Mouse (Mus musculus): ENCODE results near the gene Tcf20. TPM values are rescaled to one million over a fixed set of nuclear protein-coding genes. Genes with fewer than 3 reads are reported as not detected.

The Tcf20 gene
- polyA plus RNA-seq, 1 experiment from 2014 or later: 4.0 TPM

GRCm38 (mm10) chr15:82810556-82810955 lies 177.1 kb downstream of the Tcf20 start:
- H3K36me3 ChIP-seq (ENCODE audit: control insufficient read depth, insufficient read depth): peaks cover 11% of the 10 kb centered on the region; the same call in 1 of the 2 replicates
- H3K27ac ChIP-seq (ENCODE audit: low read length): no peak overlapping the region
- no peak overlapping the region for H3K4me2 ChIP-seq (ENCODE audit: low read depth, low read length)
- H3K27me3 ChIP-seq (ENCODE audit: control insufficient read depth, insufficient read depth, low read length): no peaks in the 10 kb centered on the region
- no peak for ATAC-seq (replicated peaks; ENCODE audit: extremely low read depth, insufficient read depth, low FRiP score)
- H3K9me3 ChIP-seq (replicated peaks; ENCODE audit: control insufficient read depth, low read length): no peaks in the 10 kb centered on the region
- H3K9ac ChIP-seq (ENCODE audit: low read length): no peak overlapping the region
- 63% methylated on average over 1 of the region's 1 CpGs for WGBS
- no peaks in the 10 kb centered on the region for H3K4me1 ChIP-seq (ENCODE audit: control insufficient read depth, insufficient read depth, low read length)
- H3K4me3 ChIP-seq (ENCODE audit: low read length): no peak overlapping the region

GRCm38 (mm10) chr15:82809511-82809910 lies 178.2 kb downstream of the Tcf20 start:
- ATAC-seq (replicated peaks; ENCODE audit: extremely low read depth, insufficient read depth, low FRiP score): no peak
- Histone ChIP-seq H3K27ac (ENCODE audit: low read length) (no peak overlapping the region), H3K4me2 (ENCODE audit: low read depth, low read length) (no peak overlapping the region), H3K4me3 (ENCODE audit: low read length) (no peak overlapping the region), H3K9me3 (replicated peaks; ENCODE audit: control insufficient read depth, low read length) (no peaks in the 10 kb centered on the region), H3K9ac (ENCODE audit: low read length) (no peak overlapping the region), H3K4me1 (ENCODE audit: control insufficient read depth, insufficient read depth, low read length) (no peaks in the 10 kb centered on the region), H3K27me3 (ENCODE audit: control insufficient read depth, insufficient read depth, low read length) (no peaks in the 10 kb centered on the region), H3K36me3 (ENCODE audit: control insufficient read depth, insufficient read depth) (peaks cover 11% of the 10 kb centered on the region; the same call in 1 of the 2 replicates)
- WGBS: 75% methylated on average over 6 of the region's 6 CpGs

- Histone ChIP-seq H3K36me3 (ENCODE audit: control insufficient read depth, insufficient read depth) (peaks cover 9% of the 10 kb centered on the region; the same call in 1 of the 2 replicates), H3K27me3 (ENCODE audit: control insufficient read depth, insufficient read depth, low read length) (no peaks in the 10 kb centered on the region), H3K9me3 (replicated peaks; ENCODE audit: control insufficient read depth, low read length) (no peaks in the 10 kb centered on the region), H3K4me2 (ENCODE audit: low read depth, low read length) (no peak overlapping the region), H3K27ac (ENCODE audit: low read length) (no peak overlapping the region), H3K4me3 (ENCODE audit: low read length) (no peak overlapping the region), H3K9ac (ENCODE audit: low read length) (no peak overlapping the region), H3K4me1 (ENCODE audit: control insufficient read depth, insufficient read depth, low read length) (no peaks in the 10 kb centered on the region)
- no peak for ATAC-seq (replicated peaks; ENCODE audit: extremely low read depth, insufficient read depth, low FRiP score)
- WGBS: 82% methylated on average over 5 of the region's 5 CpGs
Observed at GRCm38 (mm10) chr15:82806969-82807763, 180.5 kb downstream of the Tcf20 start.

GRCm38 (mm10) chr15:82804708-82805639 lies 182.7 kb downstream of the Tcf20 start:
- Histone ChIP-seq H3K27me3 (ENCODE audit: control insufficient read depth, insufficient read depth, low read length) (no peaks in the 10 kb centered on the region), H3K4me1 (ENCODE audit: control insufficient read depth, insufficient read depth, low read length) (no peaks in the 10 kb centered on the region), H3K9ac (ENCODE audit: low read length) (no peak overlapping the region), H3K36me3 (ENCODE audit: control insufficient read depth, insufficient read depth) (0 out of 2 replicates have a peak, but pooled peaks cover 3% of the 10 kb centered on the region), H3K4me2 (ENCODE audit: low read depth, low read length) (no peak overlapping the region), H3K27ac (ENCODE audit: low read length) (no peak overlapping the region), H3K4me3 (ENCODE audit: low read length) (no peak overlapping the region), H3K9me3 (replicated peaks; ENCODE audit: control insufficient read depth, low read length) (no peaks in the 10 kb centered on the region)
- 74% methylated on average over 5 of the region's 5 CpGs for WGBS
- ATAC-seq (replicated peaks; ENCODE audit: extremely low read depth, insufficient read depth, low FRiP score): no peak

- Histone ChIP-seq H3K9ac (ENCODE audit: low read length) (no peak overlapping the region), H3K4me1 (ENCODE audit: control insufficient read depth, insufficient read depth, low read length) (no peaks in the 10 kb centered on the region), H3K4me2 (ENCODE audit: low read depth, low read length) (no peak overlapping the region), H3K27ac (ENCODE audit: low read length) (no peak overlapping the region), H3K36me3 (ENCODE audit: control insufficient read depth, insufficient read depth) (no peaks in the 10 kb centered on the region), H3K27me3 (ENCODE audit: control insufficient read depth, insufficient read depth, low read length) (no peaks in the 10 kb centered on the region), H3K9me3 (replicated peaks; ENCODE audit: control insufficient read depth, low read length) (no peaks in the 10 kb centered on the region), H3K4me3 (ENCODE audit: low read length) (no peak overlapping the region)
- ATAC-seq (replicated peaks; ENCODE audit: extremely low read depth, insufficient read depth, low FRiP score): no peak
- WGBS: 56% methylated on average over 3 of the region's 3 CpGs
Observed at GRCm38 (mm10) chr15:82795936-82796440, 191.7 kb downstream of the Tcf20 start.

GRCm38 (mm10) chr15:82794277-82794676 lies 193.4 kb downstream of the Tcf20 start, which contains the start of gene Cyp2d26:
TSS of gene Cyp2d26 (minus strand) at chr15:82794294.
- Histone ChIP-seq H3K9me3 (replicated peaks; ENCODE audit: control insufficient read depth, low read length) (no peaks in the 10 kb centered on the region), H3K4me2 (ENCODE audit: low read depth, low read length) (no peak within 1 kb of the TSS), H3K27me3 (ENCODE audit: control insufficient read depth, insufficient read depth, low read length) (no peaks in the 10 kb centered on the region), H3K4me1 (ENCODE audit: control insufficient read depth, insufficient read depth, low read length) (no peaks in the 10 kb centered on the region), H3K9ac (ENCODE audit: low read length) (no peak within 1 kb of the TSS), H3K27ac (ENCODE audit: low read length) (no peak within 1 kb of the TSS), H3K4me3 (ENCODE audit: low read length) (no peak within 1 kb of the TSS), H3K36me3 (ENCODE audit: control insufficient read depth, insufficient read depth) (no peaks in the 10 kb centered on the region)
- ATAC-seq (replicated peaks; ENCODE audit: extremely low read depth, insufficient read depth, low FRiP score): no peak
- 87% methylated on average over 5 of the region's 5 CpGs for WGBS

GRCm38 (mm10) chr15:82793868-82794267 lies 193.8 kb downstream of the Tcf20 start:
- no peaks in the 10 kb centered on the region for H3K9me3 ChIP-seq (replicated peaks; ENCODE audit: control insufficient read depth, low read length)
- H3K9ac ChIP-seq (ENCODE audit: low read length): no peak overlapping the region
- no peak overlapping the region for H3K4me2 ChIP-seq (ENCODE audit: low read depth, low read length)
- no peaks in the 10 kb centered on the region for H3K27me3 ChIP-seq (ENCODE audit: control insufficient read depth, insufficient read depth, low read length)
- H3K27ac ChIP-seq (ENCODE audit: low read length): no peak overlapping the region
- H3K4me1 ChIP-seq (ENCODE audit: control insufficient read depth, insufficient read depth, low read length): no peaks in the 10 kb centered on the region
- no peak for ATAC-seq (replicated peaks; ENCODE audit: extremely low read depth, insufficient read depth, low FRiP score)
- H3K36me3 ChIP-seq (ENCODE audit: control insufficient read depth, insufficient read depth): no peaks in the 10 kb centered on the region
- H3K4me3 ChIP-seq (ENCODE audit: low read length): no peak overlapping the region
- WGBS: 83% methylated on average over 6 of the region's 6 CpGs

- 32% methylated on average over 1 of the region's 1 CpGs for WGBS
- no peak for ATAC-seq (replicated peaks; ENCODE audit: extremely low read depth, insufficient read depth, low FRiP score)
- Histone ChIP-seq H3K4me1 (ENCODE audit: control insufficient read depth, insufficient read depth, low read length) (no peaks in the 10 kb centered on the region), H3K4me2 (ENCODE audit: low read depth, low read length) (no peak overlapping the region), H3K9ac (ENCODE audit: low read length) (no peak overlapping the region), H3K27me3 (ENCODE audit: control insufficient read depth, insufficient read depth, low read length) (no peaks in the 10 kb centered on the region), H3K36me3 (ENCODE audit: control insufficient read depth, insufficient read depth) (no peaks in the 10 kb centered on the region), H3K9me3 (replicated peaks; ENCODE audit: control insufficient read depth, low read length) (no peaks in the 10 kb centered on the region), H3K27ac (ENCODE audit: low read length) (no peak overlapping the region), H3K4me3 (ENCODE audit: low read length) (no peak overlapping the region)
Observed at GRCm38 (mm10) chr15:82793454-82793853, 194.2 kb downstream of the Tcf20 start.
